Mouse (Mus musculus): Measurements from ENCODE around the gene Gpc1.

Gene Gpc1

GRCm38 (mm10) chr1:92833987-92834706 lies 2.7 kb downstream of the Gpc1 start:
- DNase-seq (ENCODE audit: low spot score in 2 of 2) = peak; percentile 88 to 93

GRCm38 (mm10) chr1:92837931-92838833 lies 6.7 kb downstream of the Gpc1 start:
- DNase-seq (ENCODE audit: low spot score in 2 of 2) = no peak

- DNase-seq (ENCODE audit: low spot score in 2 of 2) = peak; percentile 32 to 41
Measured at GRCm38 (mm10) chr1:92839211-92839610, 7.8 kb downstream of the Gpc1 start.

- peak; percentile 42 to 47 for DNase-seq (ENCODE audit: low spot score in 2 of 2)
Measured at GRCm38 (mm10) chr1:92840231-92840890, 8.9 kb downstream of the Gpc1 start.

GRCm38 (mm10) chr1:92841427-92841826 lies 10.0 kb downstream of the Gpc1 start:
- DNase-seq (ENCODE audit: low spot score in 2 of 2) = no peak

GRCm38 (mm10) chr1:92845889-92846288 lies 14.4 kb downstream of the Gpc1 start:
- DNase-seq (ENCODE audit: low spot score in 2 of 2) = no peak

- DNase-seq (ENCODE audit: low spot score in 2 of 2) = no peak
Measured at GRCm38 (mm10) chr1:92847873-92848839, 16.7 kb downstream of the Gpc1 start.

- DNase-seq (ENCODE audit: low spot score in 2 of 2) = peak in 1 of 2 experiments; percentile 39
Measured at GRCm38 (mm10) chr1:92849491-92849890, 18.0 kb downstream of the Gpc1 start.

GRCm38 (mm10) chr1:92849938-92850574 lies 18.6 kb downstream of the Gpc1 start:
- no peak for DNase-seq (ENCODE audit: low spot score in 2 of 2)

- no peak for DNase-seq (ENCODE audit: low spot score in 2 of 2)
Measured at GRCm38 (mm10) chr1:92852450-92852849, 21.0 kb downstream of the Gpc1 start.

GRCm38 (mm10) chr1:92861503-92861902 lies 30.1 kb downstream of the Gpc1 start:
- no peak for DNase-seq (ENCODE audit: low spot score in 2 of 2)

GRCm38 (mm10) chr1:92863268-92863667 lies 31.8 kb downstream of the Gpc1 start:
- no peak for DNase-seq (ENCODE audit: low spot score in 2 of 2)

- DNase-seq (ENCODE audit: low spot score in 2 of 2) = no peak
Measured at GRCm38 (mm10) chr1:92866170-92866569, 34.7 kb downstream of the Gpc1 start.

GRCm38 (mm10) chr1:92869985-92870384 lies 38.5 kb downstream of the Gpc1 start:
- no peak for DNase-seq (ENCODE audit: low spot score in 2 of 2)

GRCm38 (mm10) chr1:92872666-92873065 lies 41.2 kb downstream of the Gpc1 start:
- DNase-seq (ENCODE audit: low spot score in 2 of 2) = no peak

GRCm38 (mm10) chr1:92874011-92874410 lies 42.6 kb downstream of the Gpc1 start:
- DNase-seq (ENCODE audit: low spot score in 2 of 2) = no peak

- peak; percentile 47 to 48 for DNase-seq (ENCODE audit: low spot score in 2 of 2)
Measured at GRCm38 (mm10) chr1:92875360-92876111, 44.1 kb downstream of the Gpc1 start.

GRCm38 (mm10) chr1:92877431-92877978 lies 46.1 kb downstream of the Gpc1 start:
- no peak for DNase-seq (ENCODE audit: low spot score in 2 of 2)

- DNase-seq (ENCODE audit: low spot score in 2 of 2) = no peak
Measured at GRCm38 (mm10) chr1:92878066-92878741, 46.8 kb downstream of the Gpc1 start.

All from right cerebral cortex, adult 2 months (tissue).